Mouse (Mus musculus) cortical plate, adult 2 months (tissue): ENCODE measurements around the gene Hs6st1. TPM values are rescaled to one million over a fixed set of nuclear protein-coding genes. Genes with fewer than 3 reads are reported as not detected.

Experiments
- H3K27ac ChIP-seq: fragments of 200-500 bp; 2 replicates; pipeline ENCODE4 v1.5.1; 2012; ENCODE audit warnings: low read length, control low read depth, inconsistent platforms; ENCODE audit not compliant: insufficient read depth
- H3K4me1 ChIP-seq: fragments of 200-500 bp; 2 replicates; pipeline ENCODE4 v1.6.1; 2011; ENCODE audit warnings: low read length; ENCODE audit not compliant: control insufficient read depth, insufficient read depth
- H3K4me3 ChIP-seq: fragments of 200-500 bp; 2 replicates; pipeline ENCODE4 v1.5.1; 2011; ENCODE audit warnings: mild to moderate bottlenecking, low read length, control low read depth; ENCODE audit not compliant: insufficient read depth
- CTCF ChIP-seq: fragments of 200-500 bp; IDR thresholded peaks from 2 replicates; pipeline ENCODE4 v1.5.1; 2011; ENCODE audit warnings: mild to moderate bottlenecking, control low read depth, low read length; ENCODE audit not compliant: insufficient read depth; ENCODE audit errors: extremely low read depth
- POLR2A ChIP-seq: fragments of 200-500 bp; IDR thresholded peaks from 2 replicates; pipeline ENCODE4 v1.6.1; 2011; ENCODE audit warnings: mild to moderate bottlenecking, low read length, control low read depth; ENCODE audit not compliant: insufficient read depth; ENCODE audit errors: extremely low read depth
- polyA plus RNA-seq: library from polyadenylated mRNA; depleted of rRNA; stranded (reverse); fragments of >200 nt; gene quantifications from 2 replicates; pipeline ENCODE4 v1.2.3, GENCODE M21; 2012

Hs6st1 gene
- polyA plus RNA-seq, 1 experiment, result 53.2 TPM

DNA sequence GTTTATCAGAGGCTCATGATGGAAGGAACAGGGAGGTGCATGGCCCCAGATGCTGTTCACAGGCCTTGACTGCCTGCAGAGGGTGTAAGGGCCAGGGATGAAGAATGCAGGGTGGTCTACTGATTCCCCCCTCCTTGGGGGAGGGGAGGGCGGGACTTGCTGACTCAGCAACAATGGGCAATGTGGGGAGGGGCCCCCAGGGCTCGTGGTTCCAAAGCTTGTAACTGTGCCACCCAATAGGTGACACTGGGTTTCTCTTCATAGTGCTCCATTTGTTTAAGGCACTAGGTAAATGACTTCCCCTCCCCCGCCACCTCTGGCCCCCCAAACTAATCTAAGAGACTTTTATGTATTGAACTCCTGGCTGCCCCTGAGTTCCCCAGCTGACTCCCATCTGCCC, 2.5 kb downstream of the Hs6st1 start:
- no peak overlapping the region for H3K27ac ChIP-seq
- TF ChIP-seq POLR2A (no peak), CTCF (no peak)
- peak overlapping the region; percentile 87 for H3K4me3 ChIP-seq
- H3K4me1 ChIP-seq, result peaks cover 4% of the 10 kb centered on the region; the same call in 1 of the 2 replicates

DNA sequence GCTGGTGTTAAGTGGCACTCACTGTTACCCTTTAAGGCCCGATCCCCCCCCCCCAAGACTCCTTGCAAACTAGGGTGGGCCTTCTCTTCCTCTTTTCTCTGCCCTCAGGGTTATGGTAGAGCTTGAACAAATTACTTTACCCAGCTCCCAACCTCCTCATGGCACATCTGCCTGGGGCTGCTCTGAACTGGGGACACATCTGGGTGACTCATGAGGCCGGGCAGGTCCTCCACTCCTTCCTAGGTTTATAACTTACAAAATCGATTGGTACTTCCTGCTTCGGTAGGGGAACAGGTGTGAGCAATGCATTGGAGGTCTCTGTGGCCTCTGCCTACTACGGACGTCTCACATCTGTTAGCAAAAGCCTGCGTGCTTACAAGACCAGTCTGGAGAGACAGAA, 3.0 kb downstream of the Hs6st1 start:
- Histone ChIP-seq H3K4me3 (peak overlapping the region; percentile 87; the same call in 1 of the 2 replicates), H3K27ac (no peak overlapping the region), H3K4me1 (peaks cover 4% of the 10 kb centered on the region; the same call in 1 of the 2 replicates)
- no peak for TF ChIP-seq POLR2A
- TF ChIP-seq CTCF, result no peak

DNA sequence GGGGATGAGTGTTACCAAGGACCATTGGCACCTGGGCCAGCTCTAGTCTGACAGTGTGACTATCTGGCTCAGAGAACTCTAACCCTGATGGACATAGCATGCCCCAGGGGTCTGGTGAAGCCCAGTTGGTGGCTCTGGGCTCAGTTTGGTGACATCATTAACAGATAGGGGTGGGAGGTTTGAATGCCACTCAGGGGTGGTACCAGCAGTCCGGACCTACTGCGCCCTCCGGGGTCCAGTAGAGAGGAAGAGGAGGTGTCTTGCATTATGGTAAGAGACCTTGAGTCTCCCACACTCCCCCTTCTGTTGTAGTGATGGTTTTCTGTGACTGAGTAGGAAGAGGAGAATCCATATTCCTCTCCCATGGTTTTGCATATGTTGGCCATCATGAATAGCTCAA, 3.4 kb downstream of the Hs6st1 start:
- peaks cover 4% of the 10 kb centered on the region; the same call in 1 of the 2 replicates for H3K4me1 ChIP-seq
- TF ChIP-seq CTCF, result no peak
- TF ChIP-seq POLR2A, result no peak
- H3K4me3 ChIP-seq, result peak overlapping the region; percentile 87; the same call in 1 of the 2 replicates
- H3K27ac ChIP-seq, result no peak overlapping the region

DNA sequence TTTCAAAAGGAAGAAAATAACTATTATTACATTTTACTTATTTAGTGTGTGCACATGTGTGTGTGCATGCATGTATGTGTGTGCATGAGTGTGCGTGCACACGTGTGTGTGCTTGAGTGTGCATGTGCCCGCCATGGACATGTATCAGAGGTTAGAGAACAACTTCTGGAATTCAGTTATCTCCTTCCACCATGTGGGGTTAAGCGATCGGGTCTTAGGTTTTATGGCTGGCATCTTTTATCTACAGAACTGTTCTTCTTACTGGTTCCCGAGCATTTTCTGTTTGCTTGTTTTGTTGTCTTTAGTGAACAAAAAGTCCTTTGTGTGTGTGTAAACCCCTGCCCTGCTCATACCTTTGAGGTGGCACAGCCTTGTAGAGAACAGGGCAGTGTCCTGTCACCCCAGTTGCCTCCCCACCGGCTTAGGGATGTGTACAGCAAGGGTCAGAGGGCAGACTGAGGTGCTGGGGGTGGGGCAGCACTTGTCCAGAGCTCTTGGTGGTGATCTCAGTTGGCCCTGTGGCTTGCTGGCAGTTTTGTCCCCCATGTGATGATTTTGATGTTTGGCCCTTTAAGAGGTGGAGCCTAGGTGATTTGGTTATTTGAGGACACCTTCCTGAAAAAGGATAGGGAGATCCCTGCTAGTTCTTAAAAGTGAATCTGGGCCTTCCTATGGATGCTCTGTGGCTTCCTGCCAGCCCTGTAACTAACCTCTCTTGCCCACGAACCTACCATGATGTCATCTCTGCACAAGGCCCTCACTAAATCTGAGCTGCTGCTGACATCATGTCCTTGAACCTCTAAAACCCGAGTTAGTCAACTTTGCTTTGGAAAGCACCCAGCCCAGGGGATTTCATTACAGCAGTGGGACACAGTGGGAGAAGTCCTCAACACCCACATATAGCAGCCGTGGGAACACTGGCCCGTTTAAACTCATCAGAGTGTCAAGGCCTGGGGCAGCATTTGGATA, 4.7 kb downstream of the Hs6st1 start:
- H3K4me1 ChIP-seq, result peaks cover 5% of the 10 kb centered on the region; the same call in 1 of the 2 replicates
- H3K27ac ChIP-seq, result no peak overlapping the region
- TF ChIP-seq POLR2A (no peak), CTCF (no peak)
- H3K4me3 ChIP-seq, result no peak overlapping the region

DNA sequence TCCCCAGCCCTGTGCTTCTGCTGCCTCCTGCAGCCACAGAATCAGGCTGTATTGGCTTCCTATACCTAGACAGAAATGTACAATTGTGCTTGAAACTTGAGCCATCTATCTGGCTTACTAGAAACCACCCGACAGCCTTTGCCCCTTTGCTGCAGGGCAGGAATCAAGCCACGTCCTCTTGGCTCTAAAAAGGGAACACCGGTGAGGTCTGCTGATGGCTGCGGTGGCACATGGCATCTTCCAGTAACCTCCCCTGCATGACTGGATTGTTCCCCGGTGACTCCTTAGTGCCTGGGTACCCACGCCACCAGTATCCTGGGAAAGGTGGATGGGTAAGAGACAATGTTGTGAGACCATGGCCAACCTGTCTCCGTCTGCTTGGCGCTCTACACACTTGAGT, 5.4 kb downstream of the Hs6st1 start:
- H3K27ac ChIP-seq, result no peak overlapping the region
- no peak overlapping the region for H3K4me3 ChIP-seq
- TF ChIP-seq POLR2A (no peak), CTCF (no peak)
- peaks cover 5% of the 10 kb centered on the region; the same call in 1 of the 2 replicates for H3K4me1 ChIP-seq

DNA sequence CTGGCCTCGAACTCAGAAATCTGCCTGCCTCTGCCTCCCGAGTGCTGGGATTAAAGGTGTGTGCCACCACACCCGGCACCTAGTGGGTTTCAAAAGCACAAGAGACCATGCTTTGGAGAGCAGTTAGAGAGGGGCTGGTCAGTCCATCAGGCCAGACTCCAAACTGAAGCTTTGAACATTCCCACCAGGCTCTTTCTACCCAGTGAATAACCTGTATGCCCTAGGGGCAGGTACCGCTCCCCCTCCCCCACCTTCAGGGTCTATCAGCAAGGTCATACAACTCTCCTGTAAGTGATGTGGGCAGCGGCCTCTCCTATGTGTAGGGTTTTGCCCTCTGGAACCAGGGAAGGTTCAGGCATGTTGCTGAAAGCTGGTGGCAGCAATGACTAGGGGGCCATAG, 6.0 kb downstream of the Hs6st1 start:
- no peak for TF ChIP-seq CTCF
- TF ChIP-seq POLR2A, result no peak
- H3K4me3 ChIP-seq, result no peak overlapping the region
- no peak overlapping the region for H3K27ac ChIP-seq
- H3K4me1 ChIP-seq, result peaks cover 5% of the 10 kb centered on the region; the same call in 1 of the 2 replicates

DNA sequence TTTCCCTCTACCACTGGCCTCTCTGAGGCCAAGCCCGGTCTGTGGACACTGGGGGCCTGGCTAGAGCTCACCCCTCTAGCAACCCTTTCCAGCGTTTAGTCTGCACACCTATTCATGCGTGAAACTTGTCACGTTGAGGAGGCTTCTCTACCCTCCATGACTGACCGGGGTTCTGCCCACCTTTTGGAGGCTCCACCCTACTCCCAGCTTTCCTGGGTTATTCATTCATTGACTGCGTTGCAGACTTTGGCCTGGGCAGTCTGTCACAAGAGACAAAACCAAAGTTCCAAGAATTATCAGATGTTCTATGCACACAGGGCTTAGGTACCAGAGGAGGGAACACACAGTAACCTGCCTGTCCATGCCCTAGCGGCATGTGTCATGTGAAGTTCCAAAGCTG, 6.8 kb downstream of the Hs6st1 start:
- TF ChIP-seq POLR2A (no peak), CTCF (no peak)
- H3K4me3 ChIP-seq, result no peak overlapping the region
- no peak overlapping the region for H3K27ac ChIP-seq
- peaks cover 7% of the 10 kb centered on the region for H3K4me1 ChIP-seq

DNA sequence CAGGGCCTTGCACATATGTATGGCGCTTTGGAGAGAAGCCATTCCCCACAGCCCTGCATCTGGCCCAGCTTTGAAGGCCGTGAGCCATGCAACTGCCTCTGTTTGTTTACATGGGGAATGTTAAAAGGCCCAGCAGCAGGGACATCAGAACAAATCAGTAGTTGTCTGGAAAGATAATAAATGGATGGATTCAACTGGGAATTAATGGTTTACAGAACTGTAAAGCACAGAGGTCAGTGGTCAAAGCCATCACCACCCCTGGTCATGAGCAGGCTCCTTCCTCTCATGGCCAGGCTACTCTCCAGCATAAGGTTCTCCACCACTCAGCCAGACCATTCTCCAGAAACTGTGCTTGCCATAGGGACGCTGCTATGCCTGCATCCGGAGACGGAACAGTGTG, 7.5 kb downstream of the Hs6st1 start:
- H3K4me1 ChIP-seq, result peaks cover 5% of the 10 kb centered on the region
- no peak overlapping the region for H3K27ac ChIP-seq
- no peak overlapping the region for H3K4me3 ChIP-seq
- no peak for TF ChIP-seq POLR2A
- no peak for TF ChIP-seq CTCF

DNA sequence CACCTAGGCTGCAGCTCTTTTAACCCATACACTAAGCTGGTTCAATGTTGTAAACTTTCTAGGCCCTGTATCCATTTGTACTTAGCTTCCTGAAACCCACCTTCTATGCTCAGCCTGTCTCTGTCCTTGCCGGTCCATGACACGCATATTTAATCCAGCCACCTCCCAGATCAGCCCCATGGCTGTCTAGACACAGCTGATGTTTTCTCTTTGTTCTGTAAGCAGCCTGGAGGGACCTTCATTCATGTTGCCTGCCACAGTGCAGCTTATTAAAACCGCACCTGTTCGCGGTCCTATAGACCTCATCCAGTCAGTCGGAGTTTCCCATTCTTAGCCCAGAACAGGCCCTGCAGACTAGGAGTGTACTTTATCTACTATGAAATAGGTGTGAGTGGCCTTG, 8.9 kb downstream of the Hs6st1 start:
- Histone ChIP-seq H3K27ac (no peak overlapping the region), H3K4me1 (peaks cover 5% of the 10 kb centered on the region), H3K4me3 (no peak overlapping the region)
- TF ChIP-seq CTCF, result no peak
- no peak for TF ChIP-seq POLR2A

DNA sequence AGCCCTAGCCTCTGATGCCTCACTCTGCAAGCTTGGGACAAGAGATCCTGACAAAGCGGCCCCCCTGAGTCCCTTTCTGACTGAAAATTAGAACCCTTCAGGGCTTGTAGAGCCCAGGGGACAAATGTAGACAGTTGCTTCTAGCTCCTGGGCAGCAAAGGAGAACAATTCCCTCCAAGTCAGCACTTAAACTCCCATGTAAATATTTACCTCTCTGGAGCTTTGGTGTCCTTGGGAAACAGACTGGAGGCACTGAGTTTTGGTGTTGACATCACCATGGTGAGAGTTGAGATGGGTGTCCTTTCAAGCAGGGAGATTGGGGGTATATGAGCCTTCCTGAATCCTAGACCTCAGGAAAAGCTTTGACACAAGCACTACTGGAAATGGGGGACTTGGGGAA, 10.1 kb downstream of the Hs6st1 start:
- peaks cover 10% of the 10 kb centered on the region for H3K4me1 ChIP-seq

More for the DNA sequence above, 10.1 kb downstream of the Hs6st1 start:
- H3K27ac ChIP-seq, result no peak overlapping the region
- TF ChIP-seq POLR2A (no peak), CTCF (no peak)
- no peak overlapping the region for H3K4me3 ChIP-seq
